Mouse (Mus musculus) 3134 (cell line): ENCODE data around the gene Snca.

ENCODE experiments used
- DNase-seq: peaks from one replicate; pipeline ENCODE4 v3.0.0-alpha.2; 2011; ENCODE audit warnings: low spot score; ENCODE audit not compliant: insufficient read length; ENCODE audit errors: extremely low read depth

Gene Snca

DNA sequence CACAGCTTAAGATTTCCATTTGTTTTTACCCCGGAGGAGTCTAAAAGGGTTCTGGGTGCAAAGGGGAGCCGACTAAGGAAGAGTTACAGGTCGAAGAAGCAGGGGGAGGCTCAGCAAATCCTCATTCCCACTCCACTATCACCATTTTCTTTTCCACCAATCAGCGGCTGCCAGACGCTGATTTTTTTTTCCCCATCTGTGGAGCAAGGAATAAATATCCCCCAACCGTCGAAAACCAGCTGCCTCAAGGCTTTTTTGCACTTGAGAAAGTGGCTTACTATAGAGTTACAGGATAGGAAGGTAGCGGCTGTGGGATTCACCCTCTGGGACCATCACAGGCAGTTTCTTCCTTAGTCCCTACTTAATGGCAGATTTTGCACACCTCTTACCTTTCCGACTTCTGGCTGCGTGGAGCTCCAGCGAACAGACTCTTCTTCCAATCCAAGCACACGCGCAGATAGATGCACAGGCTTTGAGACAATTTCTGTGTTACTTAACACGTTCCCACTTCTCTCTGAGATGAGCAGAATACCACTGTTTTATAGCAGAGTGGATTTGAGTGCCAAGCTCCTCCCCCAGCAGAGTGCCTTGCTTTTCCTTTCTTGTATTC is at the start of gene Snca:
Gene Snca, minus strand, starts transcription at position 574 of the 610 bp plus-strand sequence.
- DNase-seq, result no peak

DNA sequence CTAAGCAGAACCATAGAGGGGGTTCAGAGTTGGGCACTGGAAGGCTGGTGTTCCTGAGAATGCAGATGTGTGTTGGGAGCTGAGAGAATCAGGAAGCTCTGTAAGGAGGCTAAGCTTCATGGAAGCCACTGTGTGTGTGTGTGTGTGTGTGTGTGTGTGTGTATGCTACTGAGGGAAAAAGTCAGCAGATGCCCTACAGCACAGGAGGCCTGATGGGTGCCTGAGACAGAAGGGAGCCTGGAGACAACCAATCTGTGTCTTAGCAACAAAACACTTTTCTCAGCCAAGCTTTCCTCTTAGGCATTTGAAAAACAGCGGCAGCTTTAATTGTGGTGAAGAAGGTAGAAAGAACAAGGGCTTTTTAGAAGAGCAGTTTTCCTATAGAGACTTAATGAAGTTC is 40.5 kb upstream of the Snca start:
- DNase-seq, result no peak

DNA sequence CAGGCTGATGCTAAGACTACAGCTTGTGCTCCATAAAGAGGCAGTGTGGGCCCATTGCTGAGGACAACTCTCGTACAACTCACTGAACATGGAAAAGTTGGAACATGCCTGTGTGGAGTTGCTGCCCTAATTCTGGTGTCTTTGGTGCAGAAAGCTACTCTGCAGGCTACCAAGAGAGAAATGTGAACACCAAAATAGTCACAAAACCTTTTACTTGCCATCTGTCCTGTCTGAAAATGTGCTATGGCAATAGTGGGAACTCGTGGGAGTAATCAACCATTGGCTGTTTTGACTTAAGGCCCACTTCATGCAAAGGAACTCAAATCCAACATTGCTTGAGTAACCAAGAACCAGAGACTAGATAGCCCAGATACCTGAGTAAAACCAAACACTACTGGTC is 26.9 kb upstream of the Snca start:
- DNase-seq, result no peak

DNA sequence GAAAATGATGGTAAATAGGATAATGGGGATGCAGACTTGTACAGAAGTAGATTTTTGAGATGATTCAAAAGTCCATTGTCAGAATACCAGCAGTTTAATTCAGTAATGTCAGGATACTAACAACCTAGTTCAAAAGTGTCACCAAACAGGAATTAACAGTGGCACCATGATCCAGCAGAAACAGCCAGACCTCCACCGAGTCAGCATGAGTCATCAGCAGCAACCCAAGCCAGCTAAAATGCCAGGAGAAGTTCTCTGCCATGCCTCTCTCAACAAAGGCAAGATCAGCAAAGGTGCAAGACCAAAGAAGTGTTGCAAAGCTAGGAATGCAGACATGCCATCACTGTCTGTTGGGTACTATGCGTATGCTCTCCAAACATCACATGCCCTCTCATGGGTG is 22.0 kb upstream of the Snca start:
- no peak for DNase-seq

DNA sequence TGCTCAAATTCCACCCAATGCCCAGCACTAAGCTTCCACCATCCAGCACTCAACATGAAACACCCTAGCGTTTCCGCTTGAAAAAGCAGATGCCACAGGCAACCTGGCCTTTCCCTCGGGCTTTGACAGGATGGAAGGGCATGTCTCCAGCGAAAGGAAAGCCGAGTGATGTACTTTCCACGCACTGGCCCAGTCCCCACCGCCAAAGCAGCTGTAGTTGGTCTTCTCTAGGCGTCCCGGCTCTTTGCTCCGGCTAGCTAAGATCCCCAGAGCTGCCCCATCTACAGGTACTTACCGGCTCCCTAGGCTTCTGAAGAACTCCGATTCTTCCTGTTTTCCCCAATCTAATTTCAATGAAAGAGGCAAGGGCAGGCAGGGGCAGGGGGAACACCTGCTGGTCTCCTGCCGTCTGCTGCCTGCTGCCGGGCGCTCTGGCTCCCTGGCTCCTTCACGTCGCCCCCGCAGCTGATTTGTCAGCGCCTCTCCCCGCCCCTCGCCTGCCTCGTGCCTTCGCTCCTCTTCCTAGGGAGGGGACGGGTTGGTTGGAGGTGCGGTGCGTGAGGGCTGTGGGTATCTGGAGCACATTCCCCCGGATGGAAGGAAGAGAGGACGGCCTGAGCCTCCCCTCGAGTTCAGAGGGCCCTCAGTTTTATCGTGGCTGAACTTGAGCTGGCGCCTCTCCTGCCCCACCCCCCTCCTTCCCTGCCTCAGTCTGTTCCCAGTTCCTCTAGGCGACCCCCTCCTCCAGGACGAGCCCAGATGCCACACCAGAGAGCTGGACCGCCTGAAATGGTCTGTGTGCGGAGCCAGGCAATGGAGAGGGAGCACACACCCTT is 1.0 kb downstream of the Snca start:
- peak; percentile 53 for DNase-seq

DNA sequence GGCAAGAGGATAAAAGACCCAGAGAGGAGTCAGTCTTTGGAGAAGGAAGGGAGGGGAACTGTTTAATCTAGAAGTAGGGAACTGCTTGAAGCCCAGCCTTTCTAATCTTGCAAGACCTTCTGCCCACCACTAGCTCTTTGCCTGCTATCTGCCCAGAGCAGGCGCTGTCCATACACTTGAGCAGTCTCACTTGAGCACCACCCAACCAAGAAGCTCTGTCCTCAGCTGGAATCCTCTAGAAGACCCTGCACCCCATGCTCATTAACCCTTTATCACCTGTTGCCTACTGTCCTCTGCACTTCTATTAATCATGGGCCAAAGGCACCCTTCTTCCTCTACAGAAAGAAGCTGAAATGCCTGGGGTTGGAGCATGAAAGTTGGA is 1.6 kb downstream of the Snca start:
- no peak for DNase-seq

DNA sequence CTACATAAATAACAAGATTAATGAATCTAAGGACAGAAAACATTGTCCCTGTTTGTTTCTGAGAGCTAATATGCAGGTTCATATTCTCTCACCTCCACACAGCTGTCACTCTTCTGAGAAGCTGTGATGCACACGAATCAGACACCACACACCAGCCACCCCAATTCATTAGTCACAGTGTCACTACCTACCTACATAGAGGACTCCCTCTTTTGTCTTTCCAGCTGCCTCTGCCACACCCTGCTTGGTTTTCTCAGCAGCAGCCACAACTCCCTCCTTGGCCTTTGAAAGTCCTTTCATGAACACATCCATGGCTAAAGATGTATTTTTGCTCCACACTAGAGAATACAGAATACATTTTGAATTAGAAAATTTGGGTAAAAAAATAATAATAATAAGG is 2.4 kb downstream of the Snca start:
- no peak for DNase-seq

DNA sequence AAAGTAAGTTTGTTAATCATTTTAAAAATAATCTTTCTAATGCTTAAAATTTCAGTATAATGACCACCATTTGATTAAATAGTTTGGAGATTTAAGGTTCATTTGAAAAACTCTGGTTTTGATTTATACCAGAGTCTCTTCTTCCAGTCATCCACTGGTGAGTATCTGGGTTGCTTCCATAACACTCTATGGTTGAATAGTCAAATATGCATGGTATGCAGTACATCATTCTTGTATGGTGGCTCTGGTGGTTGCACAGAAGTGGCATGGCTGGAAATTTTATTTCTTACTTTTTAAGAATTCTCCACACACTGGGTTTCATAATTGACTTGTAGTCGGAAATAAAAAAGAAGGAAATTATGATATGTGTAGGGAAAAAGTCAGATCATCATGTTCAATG is 10.4 kb downstream of the Snca start:
- DNase-seq, result no peak

DNA sequence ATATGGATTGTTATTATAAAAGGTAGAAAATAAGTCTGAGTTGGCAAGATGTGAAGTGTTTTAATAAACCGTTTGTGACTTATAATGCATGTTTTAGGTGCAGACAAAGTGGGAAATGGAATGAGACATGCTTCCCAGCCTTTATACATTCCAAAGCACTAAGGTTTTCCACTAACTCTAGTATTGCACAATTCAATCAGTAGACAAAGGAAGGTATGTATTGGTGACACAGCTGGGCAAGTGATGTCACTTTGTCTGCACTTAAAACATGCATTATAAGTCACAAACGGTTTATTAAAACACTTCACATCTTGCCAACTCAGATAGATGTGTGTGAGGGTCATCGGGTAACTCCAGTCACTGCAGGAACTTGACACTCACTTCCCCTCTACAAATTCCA is 16.1 kb downstream of the Snca start:
- no peak for DNase-seq

DNA sequence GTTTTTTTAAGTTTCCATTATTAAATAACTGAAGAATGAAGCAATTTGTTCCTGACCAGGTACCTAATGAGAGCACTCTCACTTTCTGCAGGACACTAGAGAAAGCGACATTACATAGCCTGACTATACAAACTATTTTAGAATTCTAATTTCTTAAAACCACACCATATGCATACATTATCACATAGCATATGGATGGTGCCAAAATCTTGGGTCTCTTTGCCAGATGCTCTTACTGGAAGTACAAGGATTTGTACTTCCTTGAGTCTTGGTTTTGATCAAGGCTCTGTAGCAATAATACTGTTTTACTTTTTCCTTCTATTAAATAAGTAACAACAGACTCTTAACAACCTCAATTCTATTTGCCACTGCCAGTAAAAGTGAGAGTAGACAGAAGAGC is 31.4 kb downstream of the Snca start:
- no peak for DNase-seq

DNA sequence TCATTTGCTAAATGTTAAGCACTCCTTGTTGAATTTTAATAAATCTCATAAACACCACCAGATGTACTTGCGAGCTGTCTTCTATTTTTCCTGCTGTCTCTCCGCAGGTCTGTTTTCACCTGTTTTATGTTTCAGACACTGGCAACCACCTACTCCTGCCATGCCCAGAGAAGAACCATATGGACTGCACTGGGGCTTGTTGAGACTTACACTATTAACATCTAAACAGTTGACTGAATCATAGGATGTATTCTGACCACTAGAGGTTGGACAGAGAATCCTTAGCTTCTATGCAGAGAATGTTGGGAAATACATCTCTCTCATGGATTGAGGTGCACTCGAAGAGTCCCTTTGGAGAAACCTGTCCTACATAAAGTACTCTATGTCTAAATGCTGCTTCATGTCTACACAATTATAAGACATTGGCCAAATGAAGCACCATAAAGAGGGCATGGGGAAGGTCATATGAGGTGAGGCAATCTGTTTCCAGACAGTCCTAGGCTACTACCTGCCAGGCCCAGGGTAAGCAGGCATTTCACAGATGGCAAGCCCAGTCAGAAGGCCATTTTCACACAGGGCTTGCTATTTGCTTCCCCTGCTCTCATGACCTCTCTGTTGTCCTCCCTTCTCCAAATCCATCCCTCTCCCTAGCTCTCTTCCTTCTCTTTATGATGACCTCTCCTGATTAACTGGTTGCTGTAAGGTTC is 35.8 kb downstream of the Snca start:
- no peak for DNase-seq

DNA sequence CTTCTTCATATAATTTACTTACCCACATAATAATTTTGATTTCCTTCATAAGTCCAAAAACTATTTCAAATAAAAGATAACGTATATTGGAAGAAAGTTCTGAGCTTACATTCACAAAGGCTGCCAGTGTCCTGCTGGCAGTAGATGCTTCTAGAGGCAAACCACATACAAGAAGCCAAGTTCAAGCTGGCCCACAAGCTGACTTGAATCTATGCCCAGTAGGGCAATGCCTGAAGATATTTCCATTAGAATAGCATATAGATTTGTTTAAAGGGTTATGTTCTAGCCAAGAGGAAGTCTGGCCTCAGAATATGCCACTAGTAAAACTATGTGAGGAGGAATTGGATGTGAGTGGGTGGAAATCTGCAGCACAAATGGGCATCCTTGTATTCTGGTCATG is 42.7 kb downstream of the Snca start:
- DNase-seq, result no peak

DNA sequence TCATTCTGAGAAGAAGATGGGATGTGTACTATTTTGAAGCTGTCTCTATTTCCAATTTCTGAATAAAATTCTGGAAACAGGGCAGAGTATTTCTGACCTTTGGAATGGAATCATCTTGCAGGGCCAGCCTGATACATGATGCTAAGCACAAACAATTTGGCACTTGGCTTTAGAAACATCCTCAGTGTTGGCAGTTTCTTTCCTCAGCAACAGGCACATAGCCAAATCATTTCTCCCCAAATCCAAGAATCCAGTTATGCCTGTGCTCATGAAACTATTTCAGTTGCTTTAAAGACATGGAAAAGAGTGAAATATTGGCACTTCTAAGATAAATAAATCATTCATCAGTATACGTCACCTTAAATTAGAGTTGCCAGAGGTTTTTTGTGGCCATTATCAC is 57.8 kb downstream of the Snca start:
- no peak for DNase-seq

DNA sequence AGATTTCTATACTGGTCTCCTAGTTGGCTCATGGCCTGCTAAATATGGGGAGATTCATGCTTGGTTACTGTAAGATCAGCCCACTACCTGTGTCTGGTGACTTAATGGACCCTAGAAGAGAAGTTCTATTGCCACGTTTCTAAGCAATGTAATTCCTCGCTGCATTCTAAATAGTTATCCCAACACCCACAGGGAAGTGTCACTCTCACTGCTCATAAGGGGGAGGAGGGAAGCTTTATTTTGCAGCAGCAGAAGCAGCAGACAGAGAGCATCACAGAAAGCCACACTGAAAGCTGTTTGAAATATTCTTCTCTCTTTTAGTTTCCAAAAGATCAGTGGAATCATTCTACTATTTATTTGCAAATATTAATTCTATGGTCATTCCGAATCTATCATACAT is 64.0 kb downstream of the Snca start:
- DNase-seq, result no peak

DNA sequence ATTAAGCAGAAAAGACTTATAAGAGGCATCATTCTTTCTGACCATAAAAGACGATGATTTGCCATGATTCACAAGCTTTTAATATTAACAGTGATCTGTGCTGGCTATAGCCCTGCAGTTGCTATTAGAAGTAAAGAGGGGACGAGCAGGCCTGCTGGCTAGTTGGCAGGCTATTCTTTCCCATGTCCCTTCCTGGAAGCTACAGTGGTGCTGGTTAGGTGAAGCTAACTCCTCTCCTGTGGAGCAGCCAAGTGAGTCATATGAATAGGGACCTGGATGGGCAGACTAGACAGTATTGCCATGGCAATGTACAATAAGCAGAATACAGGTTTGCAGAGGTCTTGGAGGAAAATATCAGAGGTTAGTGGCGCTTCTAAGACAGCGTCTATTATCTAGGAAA is 66.8 kb downstream of the Snca start:
- DNase-seq, result no peak

DNA sequence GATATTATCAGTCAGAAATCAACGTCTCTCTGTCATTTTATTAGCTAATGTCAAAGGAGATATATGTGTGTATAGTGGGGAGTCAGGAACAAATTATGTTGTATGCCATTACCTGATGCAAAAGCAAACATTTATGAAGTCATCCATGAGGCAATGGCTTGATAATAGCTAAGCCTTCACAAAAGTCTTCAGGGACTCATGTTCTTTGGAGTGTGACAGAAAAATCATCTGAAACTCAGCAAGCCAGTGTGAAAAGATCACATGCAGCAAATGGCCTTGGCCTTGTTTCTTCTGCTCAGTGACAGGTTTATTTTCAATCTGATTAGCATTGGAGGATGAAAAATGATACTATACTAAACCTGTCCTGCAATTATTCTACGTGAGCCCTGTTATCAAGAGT is 67.9 kb downstream of the Snca start:
- no peak for DNase-seq

DNA sequence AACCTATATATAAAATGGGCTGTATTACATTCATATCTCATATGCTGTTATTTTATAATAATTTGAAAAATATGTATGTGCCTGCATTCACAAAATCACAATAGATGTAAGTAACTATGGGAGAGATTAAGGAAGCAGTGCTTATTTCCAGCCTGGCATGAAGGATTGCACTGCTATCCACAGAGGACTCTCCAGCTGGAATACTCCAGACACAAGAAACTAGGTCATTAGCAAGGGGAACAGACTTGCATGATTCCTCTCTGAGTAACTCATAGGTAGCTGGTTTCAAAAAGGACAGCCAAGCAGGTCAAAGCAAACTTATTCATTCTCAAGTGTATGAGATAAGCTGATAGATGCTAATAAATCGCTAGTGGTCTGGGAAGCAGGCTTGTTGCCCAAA is 74.7 kb downstream of the Snca start:
- DNase-seq, result no peak

DNA sequence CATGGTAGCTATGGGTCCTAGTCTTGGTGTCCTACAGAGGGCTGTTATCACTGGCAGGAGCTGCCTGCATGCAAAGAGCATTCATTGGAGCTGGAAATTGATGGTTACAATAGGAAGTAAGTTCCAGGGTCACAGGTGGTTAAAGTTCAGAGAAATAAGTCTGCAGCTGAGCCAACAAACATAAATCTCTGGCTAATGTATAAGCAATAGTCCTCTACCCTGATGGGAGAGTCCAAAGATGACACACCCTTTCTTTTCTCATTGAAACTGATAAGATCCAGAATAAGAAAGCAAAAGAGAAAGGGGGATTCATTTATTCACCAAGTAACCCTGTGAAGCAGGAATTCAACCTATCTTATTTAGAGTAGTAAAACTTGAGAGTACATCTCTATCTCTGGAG is 83.7 kb downstream of the Snca start:
- DNase-seq, result no peak

DNA sequence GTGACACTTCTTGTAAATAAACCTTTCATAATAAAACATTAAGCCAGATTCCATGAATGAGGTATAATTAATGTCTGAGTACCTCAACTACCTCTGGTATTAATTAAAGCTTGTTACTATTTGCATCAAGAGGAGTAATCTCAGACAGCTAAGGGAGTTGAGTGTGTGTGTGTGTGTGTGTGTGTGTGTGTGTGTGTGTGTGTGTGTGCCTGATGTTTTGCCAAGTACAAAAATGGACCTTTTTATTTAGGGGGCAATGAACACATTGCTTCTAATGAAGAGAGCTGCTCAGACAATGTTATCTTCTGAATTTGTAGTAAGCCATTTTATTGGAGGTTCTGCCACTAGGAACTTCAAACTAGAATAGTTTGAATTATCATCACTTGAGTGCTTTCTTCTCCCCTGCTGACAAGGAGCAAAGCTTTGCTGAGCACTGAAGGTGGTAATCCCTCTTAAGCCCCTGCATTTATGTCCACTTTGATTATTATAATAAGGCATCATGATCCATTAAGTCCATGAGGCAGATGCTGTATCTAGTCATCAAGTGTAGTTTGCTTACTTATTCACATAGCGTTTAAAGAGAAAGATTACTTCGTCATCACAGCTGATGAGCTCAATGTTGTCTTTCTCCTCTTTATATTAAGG is 88.1 kb downstream of the Snca start:
- DNase-seq, result no peak

DNA sequence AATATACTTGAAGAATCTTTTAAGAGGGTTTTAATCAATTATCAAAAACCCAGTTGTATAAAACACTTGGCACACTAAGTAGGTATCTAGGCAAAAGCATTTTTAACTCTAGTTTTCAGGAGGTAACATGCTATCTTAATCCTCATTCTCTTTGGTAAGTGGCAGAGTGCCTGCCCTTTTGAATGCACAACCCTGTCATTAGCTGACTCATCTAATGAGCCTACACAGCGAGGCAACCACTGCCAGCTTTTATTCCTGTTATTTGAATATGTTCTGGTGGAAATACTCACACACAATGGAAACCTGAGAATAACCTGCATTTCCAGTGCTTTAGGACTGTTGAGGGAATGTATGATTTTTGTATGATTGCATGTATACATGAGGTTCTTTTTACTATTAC is 89.9 kb downstream of the Snca start:
- no peak for DNase-seq

DNA sequence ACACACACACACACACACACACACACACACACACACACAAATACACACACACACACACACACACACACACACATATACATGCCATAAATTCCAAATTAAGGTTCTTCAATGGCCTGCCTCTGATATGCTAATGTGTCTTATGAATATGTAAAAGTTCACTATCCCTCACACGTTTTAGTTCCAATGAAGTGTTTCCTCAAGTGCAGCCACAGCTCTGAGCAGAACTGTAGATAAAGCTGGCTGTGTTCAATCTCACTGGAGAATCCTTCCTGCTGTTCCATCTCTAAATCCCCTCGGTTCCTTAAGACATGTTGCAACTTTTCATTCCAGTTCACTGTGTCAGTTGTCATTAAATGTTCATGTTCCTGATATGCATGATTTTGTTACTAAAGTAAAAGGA is 98.5 kb downstream of the Snca start:
- no peak for DNase-seq
